Mouse (Mus musculus) brown adipose tissue, adult 24 weeks (tissue): ENCODE measurements at regions not wholly inside any gene's neighbourhood (a gene's known extent, or its start where the extent isn't known, plus 50 kb on each side); places are given as distances from the start of the nearest gene placed in this dataset.

Experiments used
- H3K27ac ChIP-seq: fragments of 200-500 bp; replicated peaks from 2 replicates; pipeline ENCODE4 v1.5.1; 2012; ENCODE audit warnings: low read depth, mild to moderate bottlenecking, low read length
- H3K4me1 ChIP-seq: fragments of 200-500 bp; 2 replicates; pipeline ENCODE4 v1.6.1; 2012; ENCODE audit warnings: low read length, mixed read lengths; ENCODE audit not compliant: control insufficient read depth, insufficient read depth, insufficient read length
- H3K4me3 ChIP-seq: fragments of 200-500 bp; 2 replicates; pipeline ENCODE4 v1.5.1; 2012; ENCODE audit warnings: low read depth, mild to moderate bottlenecking, low read length, moderate library complexity; ENCODE audit not compliant: insufficient read depth

DNA sequence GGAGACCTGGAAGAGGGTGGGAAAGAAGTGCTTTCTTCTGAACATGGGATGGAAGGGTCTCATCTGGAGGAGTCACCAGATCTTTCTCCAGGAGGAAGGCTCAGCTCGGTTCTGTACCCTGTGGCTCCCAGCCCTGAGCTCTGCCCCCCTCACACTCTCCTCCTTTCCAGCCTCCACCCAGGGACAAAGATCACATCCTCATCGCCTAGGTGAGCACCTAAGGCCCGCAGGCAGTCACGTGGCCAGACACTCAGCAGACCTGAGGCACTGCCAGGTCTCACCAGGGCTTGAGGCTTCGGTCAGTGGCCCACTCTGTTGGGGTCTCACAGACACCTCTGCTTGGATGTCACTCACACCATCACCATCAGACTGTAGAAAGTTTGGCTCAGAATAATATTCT lies 200.0 kb downstream of the Ptpru start:
- Histone ChIP-seq H3K27ac (no peak overlapping the region), H3K4me1 (no peaks in the 10 kb centered on the region), H3K4me3 (no peak overlapping the region)

GRCm38 (mm10) chr4:131656034-131656433 lies 182.1 kb downstream of the Ptpru start:
- no peaks in the 10 kb centered on the region for H3K4me1 ChIP-seq
- no peak overlapping the region for H3K27ac ChIP-seq
- H3K4me3 ChIP-seq: no peak overlapping the region

GRCm38 (mm10) chr4:131657922-131658321 lies 180.2 kb downstream of the Ptpru start:
- no peaks in the 10 kb centered on the region for H3K4me1 ChIP-seq
- H3K27ac ChIP-seq: no peak overlapping the region
- H3K4me3 ChIP-seq: no peak overlapping the region

DNA sequence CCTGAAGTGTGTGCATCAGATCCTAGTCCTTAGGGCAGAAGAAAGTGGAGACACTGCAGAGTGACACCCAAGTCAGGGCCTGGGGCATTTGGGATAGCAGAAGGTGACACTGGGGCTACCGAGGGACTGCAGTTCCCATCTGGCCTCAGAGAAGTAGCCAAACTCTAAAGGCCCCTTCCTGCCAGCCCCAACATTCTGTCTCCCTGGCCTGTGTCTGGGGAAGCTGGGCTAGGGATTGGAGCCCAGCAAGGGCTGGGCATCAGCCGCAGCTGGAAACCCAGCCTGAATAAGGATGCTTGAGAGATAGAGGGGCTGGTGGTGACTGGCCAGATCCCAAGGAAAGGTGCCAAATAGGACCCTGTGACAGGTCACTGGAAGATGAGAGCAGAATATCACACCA lies 177.2 kb downstream of the Ptpru start:
- H3K4me3 ChIP-seq: no peak overlapping the region
- no peaks in the 10 kb centered on the region for H3K4me1 ChIP-seq
- no peak overlapping the region for H3K27ac ChIP-seq

DNA sequence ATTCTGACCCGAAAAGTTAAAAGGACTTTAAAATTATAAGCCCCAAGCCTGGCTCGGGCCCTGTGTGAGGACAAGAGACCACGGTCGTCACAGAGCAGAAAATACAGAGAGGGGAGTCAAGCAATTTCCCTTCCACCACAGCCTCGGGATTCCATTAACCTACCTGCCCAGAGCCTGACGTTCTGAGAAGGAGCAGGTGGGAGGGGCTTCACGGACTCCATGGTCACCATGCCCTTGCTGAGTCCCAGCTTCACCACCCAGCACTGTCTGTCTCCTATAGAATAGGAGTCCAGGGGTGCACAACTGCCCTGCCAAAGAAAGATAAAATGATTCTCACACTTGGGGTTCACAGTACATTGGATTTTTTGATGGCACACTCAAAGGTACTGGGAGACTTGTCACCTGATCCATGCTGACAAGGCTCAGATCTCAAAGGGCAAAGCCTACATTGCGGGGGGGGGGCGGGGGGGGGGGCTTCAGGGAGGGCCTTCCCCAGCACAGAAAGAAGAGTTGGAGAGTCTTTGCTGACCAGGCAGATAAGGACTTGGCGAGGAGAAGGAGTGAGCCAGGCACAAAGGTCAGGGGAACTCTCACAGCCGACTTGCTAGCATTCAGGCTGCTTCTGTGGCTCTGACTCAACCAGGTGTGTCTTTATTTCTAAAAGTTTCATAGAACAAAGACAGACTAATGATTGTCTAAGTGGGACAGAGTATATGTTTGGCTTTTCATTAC lies 166.1 kb downstream of the Ptpru start:
- Histone ChIP-seq H3K27ac (no peak overlapping the region), H3K4me1 (no peaks in the 10 kb centered on the region), H3K4me3 (no peak overlapping the region)

DNA sequence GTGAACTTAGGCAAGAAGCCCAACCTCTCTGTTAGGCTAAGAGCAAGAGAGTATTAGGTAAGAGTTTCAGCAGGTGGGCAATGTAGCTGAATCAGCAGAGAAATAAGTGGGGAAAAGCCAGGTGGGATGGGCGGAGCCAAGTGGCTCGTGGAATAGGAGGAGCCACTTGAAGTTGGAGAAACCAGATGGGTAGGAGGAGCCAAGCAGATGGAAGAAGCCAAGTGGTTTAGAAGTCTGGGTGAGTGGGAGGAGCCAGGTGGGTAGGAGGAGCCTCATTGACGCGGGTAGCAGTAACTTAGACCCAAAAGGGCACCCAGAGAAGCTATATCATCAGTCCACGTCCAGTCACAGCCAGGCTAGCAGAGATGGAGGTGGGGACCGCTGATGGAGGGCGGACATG lies 160.1 kb downstream of the Ptpru start:
- no peak overlapping the region for H3K4me3 ChIP-seq

DNA sequence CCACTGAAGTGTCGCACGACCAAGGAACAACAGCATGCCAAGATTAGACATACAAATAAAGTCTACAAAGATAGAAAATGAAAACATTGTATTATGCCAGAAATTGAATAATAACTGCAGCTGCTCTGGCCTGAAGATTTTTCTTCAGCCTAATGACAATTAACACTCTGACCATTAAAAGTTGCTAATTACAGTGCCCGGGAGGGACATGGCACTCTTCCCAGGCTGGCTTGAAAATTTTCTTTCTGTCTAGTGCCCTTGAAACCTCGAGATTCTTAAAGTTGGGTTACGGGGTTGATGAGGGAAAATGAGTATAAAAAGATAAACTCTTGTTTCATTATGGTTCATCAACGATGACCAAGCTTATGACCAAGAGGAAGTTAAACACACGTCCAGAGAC lies 154.9 kb downstream of the Ptpru start:
- Histone ChIP-seq H3K4me1 (no peaks in the 10 kb centered on the region), H3K4me3 (no peak overlapping the region), H3K27ac (no peak overlapping the region)

More for the DNA sequence above, 160.1 kb downstream of the Ptpru start:
- Histone ChIP-seq H3K4me1 (no peaks in the 10 kb centered on the region), H3K27ac (no peak overlapping the region)

DNA sequence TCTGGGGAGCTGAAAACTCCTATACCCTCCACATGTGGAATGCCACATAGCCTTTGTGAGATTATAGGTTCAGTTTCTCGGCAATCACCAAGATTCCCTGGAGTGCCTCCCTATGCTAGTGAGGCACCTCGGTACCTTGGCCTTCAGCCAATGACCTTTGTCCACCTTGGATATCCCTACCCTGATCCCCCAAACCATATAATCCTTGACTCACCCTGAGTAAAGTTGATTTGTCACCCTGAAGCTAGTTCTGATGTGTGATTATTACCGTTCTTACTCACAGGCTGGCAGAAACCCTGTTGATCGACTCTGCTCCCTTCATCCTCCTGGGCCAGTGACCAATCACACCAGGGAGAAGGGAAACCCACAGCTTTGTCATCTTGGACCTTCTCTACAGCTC lies 152.5 kb downstream of the Ptpru start:
- Histone ChIP-seq H3K4me3 (no peak overlapping the region), H3K27ac (no peak overlapping the region), H3K4me1 (no peaks in the 10 kb centered on the region)

- Histone ChIP-seq H3K27ac (no peak overlapping the region), H3K4me1 (no peaks in the 10 kb centered on the region), H3K4me3 (no peak overlapping the region)
These were observed 143.9 kb downstream of the Ptpru start for GRCm38 (mm10) chr4:131694232-131694631.

DNA sequence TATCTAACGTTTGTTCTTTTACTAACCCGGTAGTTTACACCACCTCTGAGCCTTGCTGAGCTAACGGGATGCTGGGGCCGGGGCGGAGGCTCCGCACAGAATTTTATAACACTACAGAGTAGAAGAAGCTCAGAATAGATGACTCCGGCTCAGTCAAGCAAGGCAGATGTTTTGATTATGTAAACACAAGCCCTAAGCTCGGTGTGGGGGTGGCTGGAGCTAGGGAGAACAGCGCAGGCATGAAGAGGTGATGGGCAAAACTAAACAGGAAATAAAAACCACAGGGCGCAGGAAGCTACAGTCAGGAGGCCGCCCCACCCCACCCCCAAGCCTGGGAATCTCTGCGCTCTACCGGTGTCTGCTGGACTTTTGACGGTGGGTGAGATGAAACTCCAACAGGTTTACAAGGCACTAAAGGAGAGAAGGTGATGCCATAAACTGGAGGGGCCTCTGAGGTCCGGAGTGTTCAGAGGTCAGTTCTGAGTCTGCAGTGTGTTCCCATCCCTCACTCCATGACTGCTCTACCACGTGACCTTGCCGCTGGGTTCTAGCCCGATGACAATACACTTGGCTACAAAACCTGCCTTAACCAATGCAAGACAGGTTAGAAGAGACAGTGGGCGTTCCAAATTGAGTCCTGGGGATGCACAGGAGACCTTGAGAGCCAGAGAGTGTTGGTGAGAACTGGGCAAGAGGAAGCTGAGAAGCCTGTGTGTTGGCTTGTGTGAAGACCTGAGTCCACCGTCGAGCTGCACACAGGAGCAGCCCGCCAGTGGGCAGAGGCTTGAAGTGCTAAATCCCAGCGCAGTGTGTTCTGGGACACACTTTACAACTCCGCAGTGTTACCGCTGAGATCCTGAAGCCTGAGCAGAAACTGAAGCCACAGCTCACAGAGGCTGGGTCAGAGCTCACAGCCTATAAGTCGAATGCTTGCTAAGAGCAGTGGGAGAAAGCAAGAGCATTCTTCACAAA lies 141.9 kb downstream of the Ptpru start:
- H3K4me1 ChIP-seq: no peaks in the 10 kb centered on the region
- no peak overlapping the region for H3K4me3 ChIP-seq
- no peak overlapping the region for H3K27ac ChIP-seq
